In genomic region chr2:128348556-128348955, GRCm38 (mm10) we compare ENCODE assay signal across 20 mouse cellular contexts.
DNase-seq lines count a peak whose midpoint lies in the region; ATAC-seq and TF ChIP-seq lines count a peak whose summit lies in the region.
"Had no signal": no experiment of that assay in that cellular context is flagged by ENCODE, and none has a peak within 500 bp of the region (broad histone marks: within the 10 kb centered on the region; RNA-seq: fewer than 3 reads in every experiment).

No protein-coding gene starts in this region.

- WGBS in liver, postnatal 0 days (ENCODE audit: insufficient replicate concordance) = 64% methylated on average over 2 of the region's 2 CpGs
- 66% methylated on average over 2 of the region's 2 CpGs for WGBS in liver, embryonic 11.5 days
- 89% methylated on average over 2 of the region's 2 CpGs for WGBS in thymus, adult 2 months

- H3K36me3 ChIP-seq in liver, postnatal 0 days (replicated peaks; ENCODE audit: insufficient read depth, low read length) = no peaks in the 10 kb centered on the region
- no peaks in the 10 kb centered on the region for H3K36me3 ChIP-seq in liver, embryonic 11.5 days (ENCODE audit: control insufficient read depth, insufficient read depth, low read length)
- no peaks in the 10 kb centered on the region for H3K36me3 ChIP-seq in thymus, adult 2 months (ENCODE audit: control insufficient read depth, insufficient read depth, low read length)
- H3K36me3 ChIP-seq: heart, embryonic 15.5 days; kidney, embryonic 15.5 days; lung, embryonic 15.5 days had no signal

- H3K4me3 ChIP-seq in gastrocnemius, adult 2 months = no peak overlapping the region
- H3K4me3 ChIP-seq in liver, postnatal 0 days (ENCODE audit: low read depth, low read length) = no peak overlapping the region
- no peak overlapping the region for H3K4me3 ChIP-seq in liver, embryonic 11.5 days (ENCODE audit: low read depth, low read length)
- no peak overlapping the region for H3K4me3 ChIP-seq in thymus, adult 2 months (ENCODE audit: control insufficient read depth, insufficient read depth, low read length)
- H3K4me3 ChIP-seq: erythroblast, embryonic 14.5 days; heart, embryonic 15.5 days; kidney, embryonic 15.5 days; lung, embryonic 15.5 days had no signal

- no peak for TF ChIP-seq EP300 in liver, postnatal 0 days (IDR thresholded peaks at IDR 0.05; ENCODE audit: low read depth)

- no peak for DNase-seq in gastrocnemius, adult 2 months
- DNase-seq in gastrocnemius, adult 18-20 months (ENCODE audit: low spot score) = no peak
- no peak for DNase-seq in liver, postnatal 0 days
- DNase-seq in liver, embryonic 11.5 days (ENCODE audit: low spot score) = no peak
- peak; percentile 33 for DNase-seq in A20 (ENCODE audit: low read depth, low spot score)
- DNase-seq in ZHBTc4 (ENCODE audit: low read depth, low spot score) = peak; percentile 35
- DNase-seq in adrenal gland, postnatal 14 days = no peak
- DNase-seq in thymus, adult 2 months = no peak
- DNase-seq: adrenal gland, postnatal 25 days; cerebellum, adult 8-10 months; heart, adult 18-20 months; right cerebral cortex, adult 18-20 months; thymus, postnatal 14 days had no signal

- intact Hi-C loops in gastrocnemius, adult 2 months (cut with DNase I) = no loop called here

- H3K4me2 ChIP-seq in liver, postnatal 0 days (ENCODE audit: low read depth, low read length) = no peak overlapping the region
- no peak overlapping the region for H3K4me2 ChIP-seq in liver, embryonic 11.5 days
- H3K4me2 ChIP-seq: heart, embryonic 15.5 days; kidney, embryonic 15.5 days; lung, embryonic 15.5 days had no signal

- no peaks in the 10 kb centered on the region for H3K9me3 ChIP-seq in liver, postnatal 0 days (ENCODE audit: low read length)
- H3K9me3 ChIP-seq in liver, embryonic 11.5 days (ENCODE audit: control insufficient read depth, low read length) = no peaks in the 10 kb centered on the region
- H3K9me3 ChIP-seq: heart, embryonic 15.5 days; kidney, embryonic 15.5 days; lung, embryonic 15.5 days had no signal

- H3K4me1 ChIP-seq in liver, postnatal 0 days (ENCODE audit: insufficient read depth) = no peaks in the 10 kb centered on the region
- H3K4me1 ChIP-seq in liver, embryonic 11.5 days (replicated peaks; ENCODE audit: control insufficient read depth, insufficient read depth, low read length) = no peaks in the 10 kb centered on the region
- H3K4me1 ChIP-seq in thymus, adult 2 months (replicated peaks; ENCODE audit: control insufficient read depth, insufficient read depth, low read length) = peaks cover 7% of the 10 kb centered on the region
- H3K4me1 ChIP-seq: lung, embryonic 15.5 days had no signal

- no peak for ATAC-seq in liver, postnatal 0 days
- no peak for ATAC-seq in liver, embryonic 11.5 days (replicated peaks; ENCODE audit: low FRiP score)
- ATAC-seq: forebrain, embryonic 16.5 days; hindbrain, postnatal 0 days; midbrain, embryonic 16.5 days had no signal

- no peak overlapping the region for H3K27ac ChIP-seq in gastrocnemius, adult 2 months
- no peak overlapping the region for H3K27ac ChIP-seq in liver, postnatal 0 days (ENCODE audit: low read depth)
- H3K27ac ChIP-seq in liver, embryonic 11.5 days (ENCODE audit: low read depth, low read length) = no peak overlapping the region
- H3K27ac ChIP-seq in thymus, adult 2 months (ENCODE audit: control insufficient read depth, insufficient read depth, low read length) = no peak overlapping the region
- H3K27ac ChIP-seq: heart, embryonic 15.5 days; hindbrain, postnatal 0 days; kidney, embryonic 15.5 days; lung, embryonic 15.5 days had no signal

- peak; percentile 45 for TF ChIP-seq CTCF in gastrocnemius, adult 2 months (IDR thresholded peaks at IDR 0.05)
- TF ChIP-seq CTCF in liver, postnatal 0 days (IDR thresholded peaks at IDR 0.05; ENCODE audit: low read depth) = peak; percentile 36
- TF ChIP-seq CTCF in thymus, adult 2 months (IDR thresholded peaks at IDR 0.05; ENCODE audit: borderline replicate concordance, control insufficient read depth, extremely low read depth, insufficient read depth, low read length, poor library complexity) = no peak

- TF ChIP-seq POLR2A in thymus, adult 2 months (IDR thresholded peaks at IDR 0.05; ENCODE audit: control insufficient read depth, extremely low read depth, insufficient read depth, low read length, poor library complexity) = no peak

- no peak overlapping the region for H3K9ac ChIP-seq in liver, postnatal 0 days (replicated peaks)
- H3K9ac ChIP-seq in liver, embryonic 11.5 days (ENCODE audit: low read depth, low read length) = no peak overlapping the region
- H3K9ac ChIP-seq: heart, embryonic 15.5 days; kidney, embryonic 15.5 days; lung, embryonic 15.5 days had no signal

- no peaks in the 10 kb centered on the region for H3K27me3 ChIP-seq in liver, postnatal 0 days (ENCODE audit: insufficient read depth, low read length)
- no peaks in the 10 kb centered on the region for H3K27me3 ChIP-seq in liver, embryonic 11.5 days (replicated peaks; ENCODE audit: control insufficient read depth, insufficient read depth, low read length)
- no peaks in the 10 kb centered on the region for H3K27me3 ChIP-seq in thymus, adult 2 months (ENCODE audit: control insufficient read depth, insufficient read depth, low read length)
- H3K27me3 ChIP-seq: heart, embryonic 15.5 days; kidney, embryonic 15.5 days; lung, embryonic 15.5 days had no signal

Comparison
In these comparisons a context has a peak if more than half of its experiments do, and no peak if none do; other contexts are left out.
1. DNase-seq: peak in A20 (single experiment) and ZHBTc4 (single experiment); none in gastrocnemius, adult 2 months (single experiment), gastrocnemius, adult 18-20 months (single experiment), liver, postnatal 0 days (single experiment), liver, embryonic 11.5 days (single experiment), adrenal gland, postnatal 14 days (single experiment) and thymus, adult 2 months (single experiment).